Mouse (Mus musculus): ENCODE results near the gene Duox2.

DNA sequence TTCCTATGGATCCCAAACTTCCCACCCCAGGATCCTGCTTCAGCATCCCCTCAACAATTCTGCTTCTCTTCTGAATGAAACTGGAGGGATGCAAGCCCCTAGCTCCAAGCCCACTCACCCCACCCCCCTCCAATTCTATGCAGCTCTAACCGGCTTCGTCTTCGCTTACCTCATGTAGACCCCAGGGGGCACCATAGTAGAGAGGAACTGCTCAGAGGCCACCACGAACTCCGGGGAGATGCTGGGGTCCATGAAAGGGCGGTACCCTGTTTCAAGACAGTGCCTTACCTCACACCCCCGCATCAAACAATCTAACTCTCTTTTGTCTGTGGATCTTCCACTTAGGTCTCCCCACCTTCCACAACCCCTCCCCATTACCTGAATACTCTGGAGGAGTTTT is 3.3 kb downstream of the Duox2 start:
- TF ChIP-seq CTCF (IDR thresholded peaks at IDR 0.05; ENCODE audit: low read depth) (no peak), EP300 (IDR thresholded peaks at IDR 0.05; ENCODE audit: low read depth) (no peak)
